Mouse (Mus musculus) layer of hippocampus, postnatal 10 days (tissue): ENCODE measurements around the gene Derl2. TPM values are rescaled to one million over a fixed set of nuclear protein-coding genes. Genes with fewer than 3 reads are reported as not detected.
A peak's percentile ranks its signal among the peaks of the same experiment; 100 is the strongest.

Experiments
- DNase-seq, 2 experiments: peaks; one replicate each; pipeline ENCODE4 v3.0.0; 2021; ENCODE audit warnings: low spot score in 2 of 2
- long read RNA-seq: library from polyadenylated mRNA; stranded (forward); transcript quantifications from one replicate; pipeline ENCODE4 v2.0.0, GENCODE M21; 2023
- total RNA-seq, 2 experiments: library from RNA; stranded (reverse); gene quantifications; 2 replicates each; pipeline ENCODE4 v1.2.3; 2021

Gene Derl2
- total RNA-seq = 10 to 100 TPM; 20.8 to 23.0 TPM
- long read RNA-seq, transcript Derl2-206 (7 exons, 3,666 nt) = major isoform, 31 of 41 reads
- long read RNA-seq, partial matches to known transcripts = 0 of 41 reads
- long read RNA-seq, other reads (novel, unspliced or antisense) = 9 of 41 reads

DNA sequence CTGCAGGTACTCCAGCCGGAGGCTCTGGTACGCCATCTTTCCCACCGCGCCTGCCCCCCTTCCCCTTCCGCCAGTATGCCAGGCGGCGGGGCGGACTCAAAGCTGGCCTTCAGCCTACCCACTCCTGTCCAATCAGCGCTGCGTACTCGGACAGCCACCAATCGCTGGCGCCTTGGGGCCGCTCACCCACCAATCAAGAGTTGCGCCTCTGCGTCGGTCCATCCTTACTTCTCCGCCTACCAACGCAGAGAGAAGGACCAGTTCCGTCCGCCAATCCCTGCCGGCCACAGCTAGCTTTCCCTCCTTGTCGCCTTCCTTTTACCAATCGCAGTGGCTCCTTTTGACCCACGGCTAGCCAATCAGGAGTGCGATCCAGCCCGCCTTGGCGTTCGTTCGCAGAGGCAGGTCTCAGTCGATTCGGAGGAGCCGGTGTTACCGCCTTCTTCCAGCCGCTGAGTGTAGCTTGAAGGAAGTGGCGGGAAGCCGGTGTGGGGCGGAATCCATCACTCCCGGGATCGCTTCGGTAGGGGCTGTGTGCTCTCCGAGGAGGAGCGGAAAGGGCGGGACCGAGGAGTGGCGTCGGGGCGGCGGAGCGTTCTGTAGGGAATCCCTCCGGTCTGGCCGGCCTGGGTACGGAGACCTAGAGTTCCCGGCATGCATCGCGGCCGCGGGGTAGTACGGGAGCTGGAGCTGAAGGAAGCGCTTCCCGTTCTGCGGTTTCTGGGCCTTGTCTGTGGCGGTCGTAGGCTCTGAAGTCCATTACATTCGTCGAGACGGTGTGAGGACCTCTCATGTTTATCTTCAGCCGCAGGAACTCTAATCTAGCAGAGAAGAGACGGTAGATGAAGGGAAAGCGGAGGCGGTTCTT is at the start of gene Derl2, which contains the start of gene Mis12:
Gene Derl2 (minus strand): TSS at position 641 of the 868 bp plus-strand sequence.
Gene Mis12 (plus strand): TSS at position 411 of the 868 bp plus-strand sequence.
- peak; percentile 97 to 98 for DNase-seq

DNA sequence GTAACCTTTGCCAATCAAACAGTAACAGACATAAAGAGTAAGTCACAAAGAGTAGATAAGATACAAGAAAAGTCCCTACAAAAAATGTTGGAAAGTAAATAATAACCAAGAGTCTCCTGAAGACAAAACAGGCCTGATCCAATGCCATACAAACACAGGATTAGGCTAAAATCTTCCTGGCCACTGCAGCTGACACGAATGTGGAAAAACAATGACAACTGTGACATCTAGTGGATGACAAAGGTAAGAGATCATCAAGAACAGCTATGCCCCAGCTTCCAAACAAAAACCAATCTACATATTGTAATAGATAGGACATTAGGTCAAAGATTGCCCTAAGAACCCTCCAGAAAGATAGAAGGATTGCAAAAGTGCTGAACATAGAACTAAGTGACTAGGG is 32.9 kb upstream of the Derl2 start:
- DNase-seq = peak in 1 of 2 experiments; percentile 30

DNA sequence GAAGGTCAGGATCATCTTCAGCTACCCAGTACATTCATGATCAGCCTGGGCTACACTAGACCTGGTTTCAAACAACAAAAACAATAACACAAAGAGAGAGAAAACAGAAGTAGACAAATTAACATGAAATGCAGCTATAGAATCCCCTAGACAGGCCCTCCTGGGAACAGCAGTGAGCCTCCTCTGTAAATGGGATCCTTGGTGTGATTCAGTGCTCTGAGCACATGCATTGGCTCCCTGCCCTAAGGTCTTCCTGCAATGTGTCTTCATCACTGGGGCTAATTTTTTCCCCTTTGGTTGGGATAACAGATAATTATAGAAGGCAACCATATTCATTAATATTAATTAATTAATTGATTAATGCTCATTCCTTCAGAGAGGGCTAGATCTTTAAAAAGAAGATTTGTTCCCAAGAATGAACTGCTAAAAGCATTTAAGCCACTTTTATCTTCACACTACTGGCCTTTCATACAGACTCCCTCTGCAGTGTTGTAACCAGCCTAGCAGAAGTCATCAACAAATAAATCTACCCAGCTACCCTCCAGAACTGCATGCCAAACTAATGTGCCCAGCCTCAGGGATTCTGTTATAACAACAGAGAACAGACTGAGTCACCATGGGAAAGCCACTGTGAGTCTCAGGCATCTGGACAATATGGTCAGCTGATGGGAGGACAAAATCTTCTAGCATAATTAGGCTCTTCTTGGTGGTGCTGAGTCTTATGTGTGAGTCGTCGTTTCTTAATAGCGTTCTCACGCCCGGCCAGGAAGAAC is 20.1 kb upstream of the Derl2 start:
- no peak for DNase-seq

DNA sequence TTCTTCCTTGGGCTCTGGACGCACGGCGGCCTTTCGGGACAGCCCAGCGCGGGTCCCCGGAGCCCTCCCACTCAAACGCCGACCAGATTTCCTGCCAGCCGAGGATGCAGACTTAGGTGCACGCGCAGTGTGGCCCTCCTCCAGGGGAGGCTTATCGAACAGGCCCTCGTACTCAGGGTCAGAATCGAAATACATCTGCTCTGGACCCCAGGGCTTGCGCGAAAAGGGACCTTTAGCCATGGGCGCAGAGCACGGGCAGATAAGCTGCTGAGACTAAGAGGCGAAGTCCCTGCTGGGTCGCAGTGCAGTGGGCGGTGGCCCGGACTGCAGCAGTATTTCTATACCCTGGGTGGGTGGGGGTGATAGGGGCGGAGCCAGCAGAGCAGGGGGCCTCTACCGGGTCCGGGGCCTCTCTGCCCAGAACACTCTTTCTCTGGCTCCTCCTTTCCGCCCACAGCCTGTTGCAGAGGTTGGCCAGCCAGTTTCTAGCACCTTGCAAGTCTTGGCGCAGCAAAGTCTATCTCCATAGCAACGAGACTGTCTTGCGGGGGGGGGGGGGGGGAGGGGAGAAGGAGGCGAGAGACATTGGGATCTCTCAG is 13.6 kb upstream of the Derl2 start, which contains the start of gene 6330403K07Rik:
Gene 6330403K07Rik (minus strand): TSS at position 351 of the 599 bp plus-strand sequence.
- DNase-seq = peak; percentile 61 to 63

DNA sequence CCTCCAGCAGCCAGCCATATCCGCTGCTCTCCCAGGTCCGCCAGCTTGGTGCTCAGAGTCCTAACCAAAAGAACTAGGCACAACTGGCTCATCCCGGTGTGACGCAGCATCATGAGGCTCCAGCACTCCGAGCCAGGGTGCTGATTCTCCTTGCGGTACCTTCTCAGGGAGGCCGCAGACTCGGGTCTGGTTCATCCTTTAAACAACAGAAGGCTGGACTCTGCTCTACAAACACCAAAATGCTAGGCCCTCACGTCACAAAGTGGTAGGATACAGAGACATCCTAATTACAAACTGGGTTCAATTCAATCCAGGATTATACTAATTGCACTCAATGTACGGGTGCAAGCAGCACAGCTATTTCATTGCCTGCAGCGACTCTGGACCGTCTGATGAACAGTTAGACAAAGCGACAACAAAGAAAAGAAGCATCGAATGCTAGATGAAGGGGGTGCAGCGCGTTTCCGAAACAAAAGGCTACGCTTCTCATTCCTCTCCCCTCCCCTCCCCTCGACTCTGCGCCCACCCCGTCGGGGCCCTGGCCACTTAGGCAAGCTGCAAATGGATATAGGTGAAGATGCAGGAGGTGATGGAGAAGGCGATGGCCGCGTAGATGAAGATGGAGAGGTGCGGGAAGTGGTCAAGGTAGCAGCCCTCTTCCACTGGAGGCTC is 13.0 kb upstream of the Derl2 start:
- DNase-seq = peak; percentile 40 to 41

DNA sequence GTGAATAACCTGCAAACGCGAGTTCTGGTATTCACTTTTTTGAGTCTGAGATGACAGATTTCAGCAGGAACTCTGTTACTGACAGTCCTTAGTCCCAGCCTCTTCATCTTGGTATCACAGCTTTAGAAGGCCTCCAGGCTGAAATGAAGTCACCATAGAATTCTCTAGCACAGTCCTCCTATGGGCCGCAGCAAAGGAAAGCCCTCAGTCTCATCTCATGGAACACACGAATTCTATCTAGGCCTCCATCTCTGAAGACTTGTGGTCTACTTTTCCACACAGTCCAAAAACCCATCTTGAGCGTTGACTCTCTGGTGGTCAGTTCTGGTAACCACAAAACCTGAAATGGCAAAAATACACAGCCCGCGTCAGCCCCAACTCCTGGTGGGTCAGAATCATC is 12.4 kb upstream of the Derl2 start:
- no peak for DNase-seq

DNA sequence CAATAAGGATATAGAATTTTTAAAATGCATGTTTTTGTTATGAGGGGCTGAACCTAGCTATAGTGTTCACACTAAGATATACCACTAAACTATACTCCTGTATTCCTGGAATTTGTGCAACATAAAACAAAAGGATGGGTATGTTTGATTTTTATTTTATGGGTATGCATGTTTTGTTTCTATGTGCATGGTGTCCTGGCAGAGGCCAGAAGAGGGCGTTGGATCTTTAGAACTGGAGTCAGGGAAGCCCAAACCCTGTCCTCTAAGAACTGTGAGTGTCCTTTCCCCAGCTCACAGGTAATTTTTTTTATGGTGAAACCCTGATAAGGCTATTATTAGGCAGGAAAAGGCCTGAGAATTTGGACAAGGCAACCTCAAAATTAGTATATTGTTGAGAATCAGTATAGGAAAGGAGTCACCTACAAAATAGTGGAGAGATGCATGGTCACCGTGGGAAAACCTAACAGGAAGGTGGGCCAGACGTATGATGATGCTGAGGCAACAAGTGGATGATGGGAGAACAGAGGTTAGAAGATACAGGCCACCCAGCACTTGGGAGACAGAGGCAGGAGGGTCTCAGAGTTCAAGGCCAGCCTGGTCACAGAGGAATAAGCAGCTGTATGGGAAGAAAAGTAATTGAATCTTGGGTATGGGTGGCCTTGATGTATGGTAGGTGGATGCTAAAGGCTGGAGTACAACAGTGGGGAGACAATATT is 9.9 kb upstream of the Derl2 start:
- no peak for DNase-seq

DNA sequence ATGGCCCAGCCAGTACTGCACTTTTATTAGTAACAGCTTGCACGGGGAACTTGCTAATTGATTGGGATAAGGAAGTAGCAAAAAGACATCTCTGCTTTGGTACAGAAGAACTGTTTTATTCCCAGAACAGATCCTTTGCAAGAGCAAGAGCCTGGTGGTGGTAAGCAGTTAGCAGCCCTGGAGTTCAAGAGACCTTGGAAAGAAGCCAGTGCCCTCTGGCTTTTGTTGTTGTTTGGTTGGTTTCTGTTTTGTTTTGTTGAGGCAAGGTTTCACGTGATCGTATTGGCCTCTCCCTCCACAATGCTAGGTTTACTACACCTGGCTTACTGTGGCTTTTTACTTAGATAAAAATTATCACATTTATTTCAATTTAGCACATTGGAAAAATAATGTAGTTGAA is 8.6 kb upstream of the Derl2 start:
- no peak for DNase-seq

DNA sequence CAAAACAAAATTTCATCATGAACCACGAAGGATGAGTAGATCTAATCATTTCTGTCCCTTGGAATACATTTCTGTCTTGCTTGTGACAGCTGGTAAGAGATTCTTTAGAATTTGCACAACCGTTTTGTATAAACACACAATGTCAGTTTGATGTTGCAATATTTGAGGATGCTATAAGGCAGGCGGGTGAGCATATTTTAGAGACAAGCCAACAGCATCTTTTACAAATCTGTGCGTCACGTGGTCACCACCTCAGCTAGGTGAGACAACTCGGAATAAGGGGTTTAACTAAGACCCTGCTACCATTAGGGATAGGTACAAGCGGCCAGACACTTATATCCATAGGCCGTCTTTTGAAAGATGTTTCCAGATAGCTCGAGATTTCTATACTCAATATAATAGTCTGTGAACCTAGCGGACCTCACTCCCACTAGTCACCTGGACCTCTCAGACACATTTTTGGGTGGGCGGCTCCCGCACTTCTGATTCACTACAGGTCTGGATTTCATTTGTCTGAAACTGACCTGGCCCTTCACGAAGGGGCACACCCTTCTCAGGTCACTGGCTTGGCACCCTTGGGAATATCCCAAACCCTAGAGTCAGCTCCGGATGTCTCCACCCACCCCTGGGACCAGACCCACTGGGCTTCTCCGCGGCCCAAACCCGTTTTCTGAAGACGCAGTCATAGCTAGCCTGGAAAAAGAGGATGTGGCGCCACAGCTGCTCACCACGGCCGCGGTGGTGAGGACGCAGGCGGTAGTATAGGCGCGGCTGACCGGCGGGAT is 1.0 kb downstream of the Derl2 start:
- DNase-seq = no peak

DNA sequence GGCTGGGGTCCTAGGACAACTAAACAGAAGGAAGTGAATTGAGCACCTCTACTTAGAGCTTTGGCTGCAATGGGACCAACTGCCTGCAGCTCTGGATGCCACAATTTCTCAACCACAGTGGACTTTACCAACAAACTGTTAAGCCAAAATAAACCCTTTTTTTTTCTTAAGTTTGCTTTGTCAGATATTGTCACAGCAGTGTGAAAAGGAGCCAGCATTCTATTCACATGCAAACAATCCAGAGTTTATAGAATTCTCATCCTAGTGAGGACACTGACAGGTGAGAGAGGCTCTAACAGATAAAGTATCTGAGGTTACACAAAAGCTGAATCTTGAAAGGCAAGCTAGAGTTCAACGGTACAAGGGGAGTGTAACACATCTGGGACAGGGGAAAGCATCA is 2.6 kb downstream of the Derl2 start:
- DNase-seq = no peak

DNA sequence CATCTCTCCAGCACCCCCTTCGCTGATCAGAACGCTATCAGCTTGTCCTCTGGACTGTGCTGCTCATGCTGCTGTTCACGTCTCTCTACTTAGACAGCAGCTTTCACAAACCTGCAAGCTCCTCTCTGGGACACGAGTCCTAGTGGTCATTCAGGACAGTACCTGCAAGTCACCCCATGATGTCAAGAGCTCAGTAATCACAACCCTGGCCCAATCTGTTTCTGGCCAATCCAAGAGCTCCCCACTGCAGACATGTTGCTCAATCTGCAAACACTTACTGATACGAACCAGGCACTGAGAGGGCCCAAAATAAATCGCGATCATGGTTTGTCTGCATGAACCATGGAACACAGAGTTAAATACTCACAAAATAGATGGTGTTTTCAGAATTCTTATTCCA is 6.9 kb downstream of the Derl2 start:
- DNase-seq = no peak

DNA sequence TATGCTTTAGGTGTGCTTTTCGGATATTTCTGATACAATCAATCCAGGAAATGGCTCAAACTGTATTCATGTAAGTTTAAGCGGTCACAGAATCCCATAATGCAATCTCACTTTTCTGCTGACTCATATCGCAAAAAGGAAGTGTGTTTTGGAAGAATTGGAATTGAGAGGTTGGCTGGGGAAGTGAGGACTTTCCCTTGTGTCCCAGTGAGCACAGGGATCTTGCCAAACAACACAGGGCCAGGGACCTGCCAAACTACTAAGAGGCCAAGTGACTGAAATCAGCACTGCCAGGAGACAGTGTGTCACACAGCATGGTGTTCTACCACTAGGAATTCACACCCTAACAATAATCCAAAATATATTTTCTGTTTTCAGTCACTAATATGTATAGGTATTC is 11.3 kb downstream of the Derl2 start:
- no peak for DNase-seq

DNA sequence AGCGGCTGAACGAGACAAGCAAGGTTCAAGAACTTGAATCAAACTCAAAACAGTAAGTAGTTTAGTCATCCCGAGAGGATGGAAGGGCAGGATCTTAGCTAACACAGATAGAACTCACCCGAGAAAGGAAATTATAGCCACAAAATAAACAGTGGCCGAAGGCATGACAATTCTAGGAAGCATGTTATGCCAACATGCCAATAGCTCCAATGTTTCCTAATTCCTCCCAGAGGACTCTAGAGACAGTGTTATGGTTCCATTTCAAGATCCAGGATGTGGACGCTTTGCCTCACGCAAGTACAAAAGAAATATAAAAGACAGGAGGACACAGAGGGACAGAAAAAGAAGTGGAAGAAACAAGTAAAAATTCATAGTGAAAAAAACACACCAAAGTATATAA is 11.8 kb downstream of the Derl2 start:
- no peak for DNase-seq

DNA sequence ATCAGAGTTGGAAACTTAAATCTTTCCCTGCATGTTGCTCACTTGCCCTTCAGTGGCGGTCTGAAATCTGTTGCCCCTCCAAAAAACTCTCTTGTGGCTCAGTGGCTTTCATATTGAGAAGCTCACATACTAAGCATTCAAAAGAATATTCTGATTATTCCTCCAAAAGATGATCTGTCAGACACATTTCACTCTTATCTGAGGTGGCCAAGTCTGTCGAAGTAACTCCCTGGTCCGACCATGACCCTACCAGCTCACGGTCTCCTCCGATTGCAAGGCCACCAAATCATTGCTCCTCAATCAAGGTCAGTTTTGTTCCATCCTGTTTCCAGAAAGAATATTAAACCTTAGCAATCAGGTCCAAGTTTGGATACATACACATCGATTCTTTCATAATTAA is 12.6 kb downstream of the Derl2 start:
- no peak for DNase-seq

DNA sequence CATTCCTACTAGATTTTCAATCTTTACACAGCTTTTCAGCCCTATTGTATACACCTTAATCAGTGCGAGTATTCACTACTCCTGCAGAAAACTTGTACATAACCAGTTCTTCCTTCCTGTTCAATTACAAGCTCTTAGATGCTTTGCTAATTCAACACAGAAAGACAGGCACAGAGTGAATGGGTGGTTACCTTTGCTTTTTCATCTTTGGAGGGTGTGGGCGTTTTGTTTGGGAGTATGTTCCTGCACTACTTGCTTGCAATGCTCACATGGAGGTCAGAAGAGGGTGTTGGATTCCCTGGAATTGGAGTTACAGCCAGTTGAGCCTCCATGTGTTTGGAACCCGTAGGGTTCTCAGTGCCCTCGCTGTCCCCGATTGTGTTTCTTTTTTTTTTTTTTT is 14.6 kb downstream of the Derl2 start:
- no peak for DNase-seq

DNA sequence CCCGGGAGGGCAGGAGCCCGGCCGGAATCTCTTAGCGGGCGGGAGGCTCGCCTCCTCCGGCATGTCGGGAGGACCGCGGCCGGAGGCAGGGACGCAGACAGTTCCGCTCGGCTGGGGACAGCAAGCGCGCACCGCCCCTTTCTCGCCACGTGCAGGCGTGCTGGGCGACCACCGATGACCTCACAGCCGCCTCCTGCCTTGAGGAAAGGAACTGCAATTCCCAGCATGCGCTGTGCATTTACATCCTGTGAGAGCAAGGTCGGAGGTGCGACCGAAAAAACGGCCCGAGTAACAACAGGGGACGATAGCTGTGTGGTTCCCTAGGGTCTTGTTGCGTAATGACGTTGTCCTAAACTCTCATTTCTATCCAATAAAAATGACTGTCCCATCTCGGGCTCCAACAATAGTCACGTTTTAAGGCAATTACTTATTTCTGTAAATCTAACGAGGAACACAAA is 15.3 kb downstream of the Derl2 start, which contains the start of gene Dhx33:
Gene Dhx33 (minus strand): TSS at position 122 of the 458 bp plus-strand sequence.
- peak; percentile 96 to 97 for DNase-seq

DNA sequence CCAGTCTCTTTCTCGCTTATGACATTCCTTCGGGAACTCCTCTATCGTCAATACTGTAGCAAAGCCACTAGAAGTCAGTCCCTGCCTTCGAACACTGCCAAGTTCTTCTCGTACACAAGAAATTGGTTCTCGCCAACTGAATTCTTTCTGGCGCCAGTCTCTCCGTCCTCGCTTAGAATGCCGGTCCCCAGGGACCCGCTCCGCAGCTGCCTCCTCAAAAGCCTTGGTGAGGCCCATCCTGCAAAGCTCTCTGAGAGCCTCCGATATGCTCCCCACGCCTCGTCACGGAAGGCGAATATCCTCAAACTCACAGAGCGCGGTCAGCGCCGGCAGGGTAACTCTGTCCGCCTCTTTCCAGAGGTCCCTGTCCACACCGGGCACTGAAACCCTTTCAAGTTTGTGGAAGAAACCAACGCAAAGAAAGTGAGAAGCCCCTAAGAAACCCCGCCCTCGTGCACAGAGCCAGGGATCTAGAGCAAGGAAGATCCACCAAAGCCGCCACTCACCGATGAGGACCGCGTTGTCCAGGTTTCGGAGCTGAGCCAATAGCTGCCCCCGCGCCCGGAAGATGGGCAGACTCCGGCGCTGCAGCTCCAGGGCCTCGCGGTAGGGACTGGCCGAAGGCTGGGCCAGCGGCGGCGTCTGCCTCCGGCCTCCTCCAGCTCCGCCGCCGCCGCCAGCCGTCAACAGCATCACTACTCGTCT is 15.9 kb downstream of the Derl2 start:
- peak in 1 of 2 experiments; percentile 13 for DNase-seq

DNA sequence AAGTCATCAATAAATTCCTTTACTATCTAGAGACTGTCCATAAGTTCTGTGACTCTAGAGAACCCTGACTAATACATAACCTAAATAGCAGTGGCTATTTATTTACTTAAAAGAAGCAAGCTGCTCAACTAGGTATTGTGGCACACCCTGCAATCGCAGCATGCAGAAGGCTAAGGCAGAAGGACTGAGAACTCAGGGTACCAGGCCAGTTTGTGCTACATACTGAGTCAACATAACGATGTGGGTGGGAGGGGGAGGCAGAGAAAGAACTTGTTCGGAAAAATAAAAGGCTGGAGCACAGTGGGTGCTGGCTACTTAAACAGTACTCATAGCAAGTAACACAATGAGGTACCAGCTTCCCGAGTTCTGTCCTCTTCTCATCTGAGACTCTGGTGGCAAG is 18.5 kb downstream of the Derl2 start:
- no peak for DNase-seq
